Mouse (Mus musculus) neural tube, embryonic 14.5 days (tissue): ENCODE measurements around the gene Unk. TPM values are rescaled to one million over a fixed set of nuclear protein-coding genes. Genes with fewer than 3 reads are reported as not detected.
A peak's percentile ranks its signal among the peaks of the same experiment; 100 is the strongest.
"Not testable (repeated sequence)": the region's sequence is repeated elsewhere in the genome, so short reads cannot be mapped to it uniquely, and the experiment has no call there.

Experiments
- ATAC-seq: fragments of 200-750 bp; cut with Nextera tagmentation; 2 replicates; pipeline ENCODE4 v1.8.0; 2017; ENCODE audit warnings: low read depth, mild to moderate bottlenecking, moderate TSS enrichment, moderate library complexity
- H3K27ac ChIP-seq: fragments of 300-500 bp; sonication (generic); 2 replicates; pipeline ENCODE4 v1.5.1; 2014; ENCODE audit warnings: low read depth, mild to moderate bottlenecking, control low read depth, low read length, moderate library complexity, mixed read lengths
- H3K27me3 ChIP-seq: fragments of 300-500 bp; sonication (generic); 2 replicates; pipeline ENCODE4 v1.6.1; 2014; ENCODE audit warnings: low read length; ENCODE audit not compliant: control insufficient read depth, insufficient read depth
- H3K36me3 ChIP-seq: fragments of 300-500 bp; sonication (generic); 2 replicates; pipeline ENCODE4 v1.6.1; 2014; ENCODE audit warnings: low read length, mixed read lengths; ENCODE audit not compliant: control insufficient read depth, insufficient read depth
- H3K4me1 ChIP-seq: fragments of 300-500 bp; sonication (generic); 2 replicates; pipeline ENCODE4 v1.6.1; 2014; ENCODE audit warnings: low read length; ENCODE audit not compliant: control insufficient read depth, insufficient read depth
- H3K4me2 ChIP-seq: fragments of 300-500 bp; sonication (generic); 2 replicates; pipeline ENCODE4 v1.6.1; 2014; ENCODE audit warnings: mild to moderate bottlenecking, low read depth, low read length, control low read depth
- H3K4me3 ChIP-seq: fragments of 300-500 bp; sonication (generic); 2 replicates; pipeline ENCODE4 v1.5.1; 2014; ENCODE audit warnings: low read depth, low read length, control low read depth, mixed read lengths
- H3K9ac ChIP-seq: fragments of 300-500 bp; sonication (generic); replicated peaks from 2 replicates; pipeline ENCODE4 v1.6.1; 2014; ENCODE audit warnings: low read depth, mild to moderate bottlenecking, control low read depth, low read length, mixed read lengths
- H3K9me3 ChIP-seq: fragments of 300-500 bp; sonication (generic); 2 replicates; pipeline ENCODE4 v1.6.1; 2016; ENCODE audit warnings: low read length; ENCODE audit not compliant: control insufficient read depth
- WGBS: fragments of 180-500 bp; shearing (Covaris S2); extraction: QIAGEN DNeasy Blood & Tissue Kit; methylation state at CpG from one replicate; pipeline ENCODE4 v1.1.7; 2014; 5-methylcytosine and 5-hydroxymethylcytosine counted together
- polyA plus RNA-seq: library from polyadenylated mRNA; unstranded; fragments of >200 nt; fragmentation: Nextera tagmentation; extraction: Ambion mirVana; gene quantifications from 2 replicates; pipeline ENCODE4 v1.2.1, GENCODE M21; 2014

Gene Unk
- polyA plus RNA-seq, 1 experiment from 2014 or later, result 29.1 TPM

GRCm38 (mm10) chr11:116087194-116088130 lies 57.3 kb downstream of the Unk start:
- ATAC-seq, result peak; percentile 81
- Histone ChIP-seq H3K9me3 (no peaks in the 10 kb centered on the region), H3K9ac (peak overlapping the region; percentile 29; the same call in 1 of the 2 replicates), H3K27ac (peak overlapping the region; percentile 49), H3K4me3 (peak overlapping the region; percentile 35), H3K36me3 (peaks cover 13% of the 10 kb centered on the region), H3K4me1 (peaks cover 8% of the 10 kb centered on the region), H3K4me2 (peak overlapping the region; percentile 47), H3K27me3 (no peaks in the 10 kb centered on the region)
- WGBS, result 4% methylated on average over 31 of the region's 31 CpGs

GRCm38 (mm10) chr11:116088188-116088587 lies 58.1 kb downstream of the Unk start:
- no peak for ATAC-seq
- Histone ChIP-seq H3K4me2 (no peak overlapping the region; the same call in 1 of the 2 replicates), H3K36me3 (peaks cover 8% of the 10 kb centered on the region), H3K4me3 (no peak overlapping the region), H3K9me3 (no peaks in the 10 kb centered on the region), H3K9ac (no peak overlapping the region), H3K27ac (no peak overlapping the region), H3K27me3 (no peaks in the 10 kb centered on the region), H3K4me1 (peaks cover 8% of the 10 kb centered on the region)
- 88% methylated on average over 8 of the region's 8 CpGs for WGBS

- 89% methylated on average over 11 of the region's 11 CpGs for WGBS
Measured at GRCm38 (mm10) chr11:116088741-116089394, 58.7 kb downstream of the Unk start.

GRCm38 (mm10) chr11:116089545-116089944 lies 59.4 kb downstream of the Unk start:
- WGBS, result 90% methylated on average over 6 of the region's 6 CpGs
- Histone ChIP-seq H3K27me3 (no peaks in the 10 kb centered on the region), H3K4me3 (no peak overlapping the region), H3K36me3 (no peaks in the 10 kb centered on the region), H3K27ac (no peak overlapping the region), H3K9ac (no peak overlapping the region), H3K4me1 (peaks cover 8% of the 10 kb centered on the region), H3K4me2 (no peak overlapping the region), H3K9me3 (no peaks in the 10 kb centered on the region)
- ATAC-seq, result no peak

More at GRCm38 (mm10) chr11:116088741-116089394, 58.7 kb downstream of the Unk start:
- no peak for ATAC-seq
- Histone ChIP-seq H3K9me3 (no peaks in the 10 kb centered on the region), H3K4me1 (peaks cover 8% of the 10 kb centered on the region), H3K36me3 (0 out of 2 replicates have a peak, but pooled peaks cover 1% of the 10 kb centered on the region), H3K27ac (no peak overlapping the region), H3K9ac (no peak overlapping the region), H3K4me3 (no peak overlapping the region), H3K4me2 (no peak overlapping the region), H3K27me3 (no peaks in the 10 kb centered on the region)

- H3K27me3 ChIP-seq, result no peaks in the 10 kb centered on the region
- ATAC-seq, result no peak
- H3K4me2 ChIP-seq, result no peak overlapping the region
- no peaks in the 10 kb centered on the region for H3K4me1 ChIP-seq
- WGBS, result 85% methylated on average over 6 of the region's 6 CpGs
- H3K9me3 ChIP-seq, result no peaks in the 10 kb centered on the region
- H3K36me3 ChIP-seq, result no peaks in the 10 kb centered on the region
- H3K9ac ChIP-seq, result no peak overlapping the region
- H3K27ac ChIP-seq, result no peak overlapping the region
- no peak overlapping the region for H3K4me3 ChIP-seq
Measured at GRCm38 (mm10) chr11:116091591-116091990, 61.5 kb downstream of the Unk start.

GRCm38 (mm10) chr11:116092959-116093358 lies 62.8 kb downstream of the Unk start:
- H3K27me3 ChIP-seq, H3K27ac ChIP-seq, H3K4me1 ChIP-seq, H3K9ac ChIP-seq, H3K9me3 ChIP-seq, H3K4me2 ChIP-seq, H3K4me3 ChIP-seq, H3K36me3 ChIP-seq, ATAC-seq: not testable (repeated sequence)
- 89% methylated on average over 6 of the region's 6 CpGs for WGBS

- ATAC-seq, result no peak
- Histone ChIP-seq H3K36me3 (no peaks in the 10 kb centered on the region), H3K27ac (no peak overlapping the region), H3K4me2 (no peak overlapping the region), H3K9ac (no peak overlapping the region), H3K27me3 (no peaks in the 10 kb centered on the region), H3K4me3 (no peak overlapping the region), H3K4me1 (no peaks in the 10 kb centered on the region), H3K9me3 (no peaks in the 10 kb centered on the region)
- 71% methylated on average over 16 of the region's 16 CpGs for WGBS
Measured at GRCm38 (mm10) chr11:116093771-116094565, 63.8 kb downstream of the Unk start.

GRCm38 (mm10) chr11:116095573-116095972 lies 65.5 kb downstream of the Unk start:
- no peak overlapping the region for H3K4me2 ChIP-seq
- no peak for ATAC-seq
- 77% methylated on average over 3 of the region's 3 CpGs for WGBS

More at GRCm38 (mm10) chr11:116095573-116095972, 65.5 kb downstream of the Unk start:
- H3K4me1 ChIP-seq, result no peaks in the 10 kb centered on the region
- no peak overlapping the region for H3K27ac ChIP-seq
- no peak overlapping the region for H3K4me3 ChIP-seq
- no peak overlapping the region for H3K9ac ChIP-seq
- H3K36me3 ChIP-seq, result no peaks in the 10 kb centered on the region
- no peaks in the 10 kb centered on the region for H3K27me3 ChIP-seq
- H3K9me3 ChIP-seq, result no peaks in the 10 kb centered on the region
